Mouse (Mus musculus): ENCODE measurements around the gene Gm3248. TPM values are rescaled to one million over a fixed set of nuclear protein-coding genes. Genes with fewer than 3 reads are reported as not detected.
"Not testable (repeated sequence)": the region's sequence is repeated elsewhere in the genome, so short reads cannot be mapped to it uniquely, and the experiment has no call there.

The Gm3248 gene
- total RNA-seq (2021): not detected in 2 replicates
- long read RNA-seq: 0 reads

GRCm38 (mm10) chr14:5961635-5962034, at the start of gene Gm3248:
Gene Gm3248, minus strand, starts transcription at chr14:5961745.
- peak; percentile 11 for DNase-seq

- not testable (repeated sequence) for DNase-seq
These were observed 25.6 kb upstream of the Gm3248 start for GRCm38 (mm10) chr14:5987136-5987535.

GRCm38 (mm10) chr14:5979037-5979436, 17.5 kb upstream of the Gm3248 start, which contains the start of gene Gm3453:
Gene Gm3453, minus strand, starts transcription at chr14:5979137.
- not testable (repeated sequence) for DNase-seq

- DNase-seq: not testable (repeated sequence)
These were observed 896 bp upstream of the Gm3248 start for GRCm38 (mm10) chr14:5962441-5962840.

- peak; percentile 7 for DNase-seq
These were observed 443 bp downstream of the Gm3248 start for GRCm38 (mm10) chr14:5961102-5961501.

GRCm38 (mm10) chr14:5960479-5960878, 1.1 kb downstream of the Gm3248 start:
- not testable (repeated sequence) for DNase-seq

GRCm38 (mm10) chr14:5923276-5923675, 38.3 kb downstream of the Gm3248 start:
- DNase-seq: not testable (repeated sequence)

- not testable (repeated sequence) for DNase-seq
These were observed 43.1 kb downstream of the Gm3248 start for GRCm38 (mm10) chr14:5918330-5918942.

GRCm38 (mm10) chr14:5913701-5914100, 47.8 kb downstream of the Gm3248 start:
- not testable (repeated sequence) for DNase-seq

Other genes with a start within 250 kb of the Gm3248 start
- gene Gm3373, start 220.2 kb downstream of the Gm3248 start, total RNA-seq (2021): not detected in 2 replicates
- gene Gm3383, start 153.8 kb downstream of the Gm3248 start, total RNA-seq (2021): 0.73 TPM in 1 of 2 replicates, not detected in the other
- gene Gm3424, start 131.4 kb downstream of the Gm3248 start, total RNA-seq (2021): not detected in 2 replicates
- not detected in 2 replicates for gene Gm8237, start 81.4 kb downstream of the Gm3248 start, total RNA-seq (2021)
- gene Gm3453, start 17.4 kb upstream of the Gm3248 start, total RNA-seq (2021): not detected in 2 replicates
- gene Gm6337, start 96.5 kb upstream of the Gm3248 start, total RNA-seq (2021): not detected in 2 replicates
- gene Gm8206, start 132.2 kb upstream of the Gm3248 start, total RNA-seq (2021): not detected in 2 replicates
- gene Gm3468, start 146.9 kb upstream of the Gm3248 start, total RNA-seq (2021): 0.64 TPM in 1 of 2 replicates, not detected in the other
- gene Gm3476, start 164.1 kb upstream of the Gm3248 start, total RNA-seq (2021): not detected in 2 replicates

Measured in adrenal gland, postnatal 25 days (tissue).